Mouse (Mus musculus) spleen, adult 2 months (tissue): ENCODE measurements around the gene Pik3cg.

ENCODE experiments used
- CTCF ChIP-seq: fragments of 200-500 bp; IDR thresholded peaks from 2 replicates; pipeline ENCODE4 v1.5.1; 2011; ENCODE audit warnings: mild to moderate bottlenecking, inconsistent platforms; ENCODE audit not compliant: insufficient read depth, insufficient read length, insufficient replicate concordance; ENCODE audit errors: extremely low read depth
- POLR2A ChIP-seq: fragments of 200-500 bp; IDR thresholded peaks from 2 replicates; pipeline ENCODE4 v1.6.1; 2011; ENCODE audit warnings: low read depth, low read length, inconsistent platforms

DNA sequence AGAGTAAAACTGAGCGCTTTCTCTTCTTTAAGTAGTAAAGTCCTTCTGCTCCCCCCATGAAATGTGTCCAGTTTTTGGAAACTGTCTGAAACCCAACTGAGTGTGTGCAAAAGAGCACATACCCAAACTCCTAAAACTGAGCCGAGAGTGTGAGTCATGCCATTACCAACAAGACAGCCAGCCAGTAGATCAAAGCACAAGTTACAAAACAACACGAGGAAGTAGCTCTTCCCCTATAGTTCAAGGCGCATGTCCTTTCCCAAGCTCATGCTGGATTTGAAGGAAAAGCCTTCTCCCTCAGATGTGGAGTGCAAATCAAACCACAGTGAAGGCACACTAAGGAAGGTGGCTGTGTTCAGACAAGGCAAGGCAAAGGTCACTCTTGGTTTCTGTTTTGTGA is 17.5 kb downstream of the Pik3cg start:
- TF ChIP-seq CTCF (no peak), POLR2A (no peak)
